Mouse (Mus musculus): ENCODE results near the gene Capn7.

- TF ChIP-seq TCF12 (IDR thresholded peaks at IDR 0.05; ENCODE audit: low read depth, low read length) (peak; percentile 88), BHLHE40 (IDR thresholded peaks at IDR 0.05; ENCODE audit: low read depth, low read length) (peak; percentile 78), KAT2A (IDR thresholded peaks at IDR 0.05; ENCODE audit: insufficient replicate concordance, low read length) (no peak), CTCF (conservative IDR thresholded peaks at IDR 0.05 in 1 of 2, IDR thresholded peaks at IDR 0.05 in 1 of 2; ENCODE audit: low read depth in 2 of 2, low read length in 2 of 2) (no peak), TBP (conservative IDR thresholded peaks at IDR 0.05; ENCODE audit: low read depth, low read length) (no peak), MAX (IDR thresholded peaks at IDR 0.05; ENCODE audit: low read length) (no peak), NRF1 (IDR thresholded peaks at IDR 0.05; ENCODE audit: low read depth, low read length) (peak; percentile 43), HCFC1 (IDR thresholded peaks at IDR 0.05; ENCODE audit: low read depth, low read length) (no peak)
Measured at GRCm38 (mm10) chr14:31397791-31398595, 61.6 kb downstream of the Capn7 start.
